Mouse (Mus musculus) right cerebral cortex, postnatal 25 days (tissue): ENCODE results near the gene Cd300lf.

ENCODE experiments used
- DNase-seq: peaks from one replicate; pipeline ENCODE4 v3.0.0; 2022

Gene Cd300lf

GRCm38 (mm10) chr11:115133800-115134199, at the start of gene Cd300lf:
Gene Cd300lf, minus strand, starts transcription at chr11:115133992.
- DNase-seq: no peak

DNA sequence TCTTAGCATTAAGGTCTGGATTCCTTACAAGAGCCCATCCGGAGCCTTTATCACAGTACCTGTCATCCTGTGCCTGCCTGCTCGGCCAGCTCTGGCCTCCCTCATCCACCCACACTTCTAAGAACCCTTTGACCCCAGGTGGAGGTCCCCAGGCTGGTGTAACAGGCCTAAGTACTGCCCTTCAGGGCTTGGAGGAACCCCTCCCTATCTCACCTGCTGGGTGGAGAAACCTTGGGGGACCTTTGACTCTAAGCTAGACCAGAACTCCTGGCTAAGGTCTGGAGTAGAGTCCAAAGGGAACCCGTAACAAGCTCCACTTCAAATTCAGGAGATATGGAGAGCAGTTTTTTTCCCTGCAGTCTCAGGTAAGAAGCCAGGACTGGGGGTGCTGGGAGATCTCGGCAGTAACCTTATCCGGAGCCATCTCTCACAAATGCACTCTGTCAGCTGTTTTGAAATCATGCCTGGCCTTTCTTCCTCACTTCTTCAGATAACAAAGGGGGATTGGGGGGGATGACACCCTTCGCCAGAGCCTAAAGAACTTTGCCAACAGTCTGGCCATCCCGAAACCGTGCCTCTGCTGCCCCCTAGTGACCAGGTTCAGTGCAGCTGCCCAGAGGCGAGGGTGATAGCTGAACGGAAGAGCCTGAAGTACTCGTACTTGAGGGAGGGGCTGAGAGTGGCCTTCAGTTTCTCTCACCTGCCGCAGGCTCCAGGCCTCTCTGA, 48.3 kb upstream of the Cd300lf start:
- peak; percentile 48 for DNase-seq

DNA sequence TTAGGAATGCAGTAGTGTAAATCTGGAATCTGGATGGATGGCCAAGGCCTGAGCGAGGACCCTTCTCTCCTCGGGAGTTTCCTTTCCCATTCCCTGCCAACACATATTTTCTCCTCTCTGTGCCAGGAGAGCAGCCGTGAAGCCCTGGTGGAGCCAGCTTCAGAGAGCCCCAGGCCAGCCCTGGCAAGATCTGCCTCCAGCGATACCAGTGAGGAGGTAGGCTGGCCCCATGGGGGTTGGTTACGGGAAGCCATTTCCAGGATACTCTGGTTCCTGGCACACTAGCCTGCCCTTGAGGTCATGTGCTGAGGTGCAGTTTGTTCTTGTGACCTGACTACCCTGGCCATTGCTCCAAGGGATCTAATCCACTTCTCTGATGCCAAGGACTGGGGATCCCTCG, 46.1 kb upstream of the Cd300lf start:
- DNase-seq: no peak

- no peak for DNase-seq
Observed at GRCm38 (mm10) chr11:115179191-115179590, 45.4 kb upstream of the Cd300lf start.

- no peak for DNase-seq
Observed at GRCm38 (mm10) chr11:115178766-115179165, 45.0 kb upstream of the Cd300lf start.

- no peak for DNase-seq
Observed at GRCm38 (mm10) chr11:115177559-115178195, 43.9 kb upstream of the Cd300lf start.

GRCm38 (mm10) chr11:115176399-115177190, 42.8 kb upstream of the Cd300lf start:
- no peak for DNase-seq

- no peak for DNase-seq
Observed at GRCm38 (mm10) chr11:115173549-115174339, 40.0 kb upstream of the Cd300lf start.

DNA sequence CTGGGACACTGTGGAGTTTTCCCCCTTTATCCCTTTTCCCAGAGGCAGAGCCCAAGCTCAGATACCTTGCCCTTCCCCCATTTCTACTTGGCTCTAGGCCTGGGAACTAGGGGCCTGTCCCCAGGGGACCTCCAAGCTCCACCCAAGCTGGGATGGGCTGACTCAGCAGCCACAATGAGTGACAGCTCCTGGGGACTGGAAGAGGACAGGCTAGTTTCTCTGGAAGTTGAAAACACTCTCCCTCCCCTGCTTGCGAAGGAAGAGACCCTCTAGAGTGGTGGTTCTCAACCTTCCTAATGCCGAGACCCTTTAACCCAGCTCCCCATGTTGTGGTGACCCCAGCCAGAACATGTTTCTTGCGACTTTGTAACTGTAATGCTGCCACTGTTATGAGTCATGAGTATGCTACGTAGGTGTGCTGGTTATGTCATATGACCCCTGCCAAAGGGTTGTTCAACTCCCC, 39.1 kb upstream of the Cd300lf start:
- DNase-seq: no peak

GRCm38 (mm10) chr11:115171125-115171524, 37.3 kb upstream of the Cd300lf start:
- DNase-seq: no peak

DNA sequence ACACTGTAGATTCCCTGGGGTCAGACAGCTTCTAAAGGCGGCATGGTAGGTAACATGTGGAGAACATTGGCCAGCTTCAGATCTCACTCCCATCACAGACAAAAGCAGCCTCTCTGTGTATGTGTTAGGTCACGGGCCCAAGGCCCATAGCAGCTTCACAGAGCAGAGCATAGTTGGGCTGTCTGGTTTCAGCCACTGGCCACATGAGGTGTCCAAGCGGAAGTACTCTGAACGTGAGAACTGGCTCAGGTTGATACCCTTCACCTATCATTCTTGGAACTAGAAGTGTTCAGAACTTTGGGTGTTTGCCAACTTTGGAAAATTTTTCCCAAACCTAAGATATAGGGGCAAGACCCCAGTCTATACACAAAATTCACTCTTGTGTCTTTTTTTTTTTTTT, 35.6 kb upstream of the Cd300lf start:
- DNase-seq: no peak

- no peak for DNase-seq
Observed at GRCm38 (mm10) chr11:115167631-115168249, 33.9 kb upstream of the Cd300lf start.

DNA sequence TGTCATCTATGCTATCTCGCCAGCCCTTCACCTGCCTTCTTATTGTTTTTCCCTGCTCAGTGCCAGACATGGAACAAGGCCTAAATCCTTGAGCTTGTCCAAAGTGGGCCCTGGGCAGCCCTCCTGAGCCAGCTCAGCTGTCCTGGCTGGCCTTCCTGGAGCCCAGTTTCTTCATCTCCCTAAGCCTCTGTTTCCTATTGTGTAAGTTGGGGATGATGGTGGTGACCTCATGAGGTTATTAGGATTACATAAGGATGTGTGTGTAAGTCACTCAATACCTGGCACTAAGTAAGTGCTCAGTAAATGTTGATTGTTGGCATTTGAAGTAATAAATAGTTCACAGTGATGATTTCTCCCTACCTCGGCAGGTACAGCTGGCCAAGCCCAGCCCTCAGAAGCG, 33.0 kb upstream of the Cd300lf start:
- no peak for DNase-seq

GRCm38 (mm10) chr11:115164976-115165374, 31.2 kb upstream of the Cd300lf start:
- no peak for DNase-seq

DNA sequence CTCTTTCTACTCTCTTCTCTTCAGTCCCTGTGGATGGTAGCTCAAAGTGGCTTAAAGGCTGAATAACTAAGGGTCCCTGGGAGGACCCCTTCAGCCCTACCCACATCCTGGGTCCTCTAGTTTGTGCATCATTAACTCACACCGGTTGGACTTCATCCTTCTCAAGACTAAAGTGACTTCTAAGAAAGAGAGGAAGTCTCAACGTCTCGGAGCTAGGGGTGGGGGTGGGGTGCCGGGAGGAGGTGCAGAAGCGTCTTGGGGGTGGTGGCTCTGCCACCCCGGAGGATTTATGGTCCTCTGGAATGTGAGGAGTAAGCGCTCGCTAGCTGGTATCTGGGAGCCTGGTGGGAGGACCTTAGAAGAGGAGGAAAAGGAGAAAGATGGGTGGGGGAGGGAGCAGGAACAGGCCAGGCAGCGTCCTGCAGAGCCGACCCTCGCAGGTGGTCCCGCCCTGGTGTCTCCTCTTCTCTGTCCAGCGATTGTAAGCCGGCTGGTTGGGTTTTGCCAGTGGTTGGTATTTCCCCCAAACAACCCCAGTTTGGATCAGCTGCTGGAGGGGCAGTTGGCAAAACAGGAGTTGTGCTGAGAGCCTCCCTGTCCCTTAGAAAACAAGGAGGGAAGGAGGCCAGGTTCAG, 30.7 kb upstream of the Cd300lf start:
- no peak for DNase-seq

DNA sequence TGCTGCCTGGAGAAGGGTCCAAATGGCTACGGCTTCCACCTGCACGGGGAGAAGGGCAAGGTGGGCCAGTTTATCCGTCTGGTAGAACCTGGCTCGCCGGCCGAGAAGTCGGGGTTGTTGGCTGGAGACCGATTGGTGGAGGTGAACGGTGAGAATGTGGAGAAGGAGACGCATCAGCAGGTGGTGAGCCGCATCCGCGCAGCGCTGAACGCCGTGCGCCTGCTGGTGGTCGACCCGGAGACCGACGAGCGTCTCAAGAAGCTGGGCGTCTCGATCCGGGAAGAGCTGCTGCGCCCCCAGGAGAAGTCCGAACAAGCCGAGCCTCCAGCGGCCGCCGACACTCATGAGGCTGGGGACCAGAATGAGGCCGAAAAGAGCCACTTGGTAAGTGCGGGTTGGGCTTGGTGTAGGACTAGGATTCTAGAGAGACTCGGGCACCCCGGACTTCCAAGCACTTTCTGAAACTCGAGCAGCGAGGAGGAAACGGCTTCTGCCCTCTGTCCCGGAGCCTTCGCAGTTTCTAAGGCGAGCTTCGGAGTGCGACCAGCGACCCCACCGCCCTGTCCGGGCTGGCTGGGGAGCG, 29.9 kb upstream of the Cd300lf start:
- no peak for DNase-seq

- DNase-seq: peak; percentile 88
Observed at GRCm38 (mm10) chr11:115162832-115163480, 29.2 kb upstream of the Cd300lf start, which contains the start of gene Slc9a3r1. Gene Slc9a3r1, plus strand, starts transcription at chr11:115163341.

GRCm38 (mm10) chr11:115162205-115162601, 28.4 kb upstream of the Cd300lf start:
- DNase-seq: no peak

DNA sequence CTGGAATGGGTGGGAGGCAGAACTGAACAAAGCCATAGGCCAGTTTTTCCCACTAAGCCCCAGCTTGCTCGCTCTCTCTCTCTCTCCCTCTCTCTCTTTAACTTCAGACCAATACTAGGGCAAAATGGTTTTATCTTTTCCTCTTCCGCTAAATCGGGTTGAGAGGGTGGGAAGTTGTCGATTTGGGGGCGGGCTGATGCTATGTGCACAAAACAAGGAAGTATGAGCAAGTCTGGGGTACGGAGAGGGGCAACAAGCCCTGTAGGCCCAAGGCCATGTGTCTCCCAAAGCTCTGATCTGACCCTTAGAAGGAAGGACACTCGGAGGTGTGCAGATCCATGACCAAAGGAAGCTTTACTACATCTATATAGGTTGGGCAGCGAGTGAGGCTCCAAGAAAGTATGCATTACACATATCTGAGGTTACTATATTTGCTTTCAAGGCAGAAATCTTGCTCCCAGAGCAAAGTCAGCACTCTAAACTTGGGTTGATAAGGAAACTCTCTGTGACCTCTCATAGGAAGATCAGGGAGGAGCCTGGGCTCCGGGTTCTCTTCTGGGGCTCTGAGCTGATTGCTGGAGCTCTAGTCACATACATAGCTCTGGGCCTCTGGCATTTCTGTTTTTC, 27.9 kb upstream of the Cd300lf start:
- no peak for DNase-seq

DNA sequence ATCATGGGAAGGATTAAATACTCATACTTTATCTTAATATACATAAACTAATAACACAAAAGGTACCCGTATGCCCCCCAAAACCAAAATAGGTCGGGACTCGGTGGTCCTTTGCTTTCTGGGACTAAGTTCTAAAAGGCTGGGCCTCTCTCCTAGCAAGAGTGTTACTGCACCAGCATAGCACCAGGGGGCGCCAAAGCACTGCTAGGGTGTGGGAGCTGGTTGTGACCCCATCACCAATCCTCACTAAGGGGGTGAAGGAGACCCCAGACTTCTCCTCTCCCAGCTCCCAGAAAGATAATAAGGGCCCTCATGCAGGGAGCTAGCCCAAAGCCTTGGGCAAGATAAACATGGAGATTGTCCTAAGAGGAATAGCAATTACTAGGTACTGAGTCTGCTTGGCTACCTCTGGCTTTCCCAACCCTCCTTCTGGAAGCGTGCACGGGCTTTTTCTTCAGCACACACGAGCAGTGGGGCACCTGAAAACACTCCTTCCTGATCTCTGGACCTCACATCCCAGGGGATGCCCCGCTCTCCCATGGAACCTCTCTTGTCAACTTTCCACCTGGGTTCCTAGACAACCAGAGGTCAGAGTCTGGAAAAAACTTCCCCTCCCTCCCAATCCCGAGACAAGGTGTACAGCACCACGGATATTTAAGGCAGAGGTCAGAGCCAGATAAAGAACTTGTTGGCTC, 27.2 kb upstream of the Cd300lf start:
- no peak for DNase-seq
